Mouse (Mus musculus): ENCODE data around the gene Sox5. TPM values are rescaled to one million over a fixed set of nuclear protein-coding genes. Genes with fewer than 3 reads are reported as not detected.
"Not testable (repeated sequence)": the region's sequence is repeated elsewhere in the genome, so short reads cannot be mapped to it uniquely, and the experiment has no call there.

The Sox5 gene
- polyA plus RNA-seq, 1 experiment from 2014 or later, result 34.8 TPM

DNA sequence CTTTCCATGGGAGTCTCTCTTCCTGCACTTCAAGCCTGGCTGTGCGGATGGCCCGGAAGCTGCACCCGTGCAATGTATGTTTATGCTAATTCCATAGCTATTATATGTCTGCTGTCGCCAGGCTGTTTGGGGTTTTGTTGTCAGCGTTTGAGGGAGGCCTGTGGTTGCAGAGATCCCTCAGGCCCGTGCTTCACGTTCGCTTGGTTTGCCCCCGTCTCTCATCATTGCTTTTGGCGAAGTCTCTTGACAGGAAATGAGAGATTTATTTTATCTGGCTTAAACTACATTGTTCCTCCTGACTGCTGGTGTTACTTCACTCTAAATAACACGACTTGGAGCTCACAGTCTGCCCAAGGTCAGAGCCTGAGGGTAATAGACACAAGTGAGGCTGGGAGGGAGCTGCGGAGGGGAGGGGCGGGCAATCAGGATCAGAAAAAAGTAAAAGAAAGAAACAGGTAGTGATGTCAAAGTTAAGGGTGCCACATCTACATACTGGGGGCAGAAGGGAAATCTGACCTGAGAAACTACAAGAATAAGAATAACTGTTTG lies 503.2 kb downstream of the Sox5 start:
- no peak overlapping the region for H3K9ac ChIP-seq (replicated peaks)
- H3K27me3 ChIP-seq (replicated peaks), result no peaks in the 10 kb centered on the region
- WGBS, result 47% methylated on average over 13 of the region's 13 CpGs
- no peaks in the 10 kb centered on the region for H3K36me3 ChIP-seq
- no peaks in the 10 kb centered on the region for H3K9me3 ChIP-seq (replicated peaks)
- H3K4me3 ChIP-seq (replicated peaks), result no peak overlapping the region
- no peaks in the 10 kb centered on the region for H3K4me1 ChIP-seq
- H3K4me2 ChIP-seq, result no peak overlapping the region
- ATAC-seq (ENCODE audit: low FRiP score), result no peak
- no peak overlapping the region for H3K27ac ChIP-seq (replicated peaks)

DNA sequence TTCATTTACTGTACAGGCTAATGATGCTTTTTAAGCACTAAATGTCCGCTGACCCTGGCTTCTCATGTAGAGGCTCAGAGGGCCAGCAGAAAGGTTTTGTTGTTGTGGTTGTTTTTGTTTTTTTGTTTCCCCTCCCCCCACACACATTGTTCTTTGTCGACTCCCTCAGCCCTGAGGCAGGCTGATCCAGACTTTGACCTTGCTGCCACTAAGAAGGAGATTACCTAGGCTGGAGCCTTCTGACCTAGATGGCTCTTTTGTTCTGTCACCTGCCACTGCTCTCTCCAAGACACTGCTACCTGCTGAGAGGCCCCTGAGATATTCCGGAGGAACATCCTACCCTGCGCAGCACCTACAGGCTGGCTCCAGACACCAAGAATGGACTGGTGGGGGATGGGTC lies 508.4 kb downstream of the Sox5 start:
- H3K27me3 ChIP-seq (replicated peaks); H3K4me1 ChIP-seq; H3K9me3 ChIP-seq (replicated peaks); H3K27ac ChIP-seq (replicated peaks); H3K36me3 ChIP-seq; H3K4me2 ChIP-seq; H3K9ac ChIP-seq (replicated peaks); H3K4me3 ChIP-seq (replicated peaks); ATAC-seq (ENCODE audit: low FRiP score): not testable (repeated sequence)
- WGBS, result 30% methylated on average over 4 of the region's 4 CpGs

DNA sequence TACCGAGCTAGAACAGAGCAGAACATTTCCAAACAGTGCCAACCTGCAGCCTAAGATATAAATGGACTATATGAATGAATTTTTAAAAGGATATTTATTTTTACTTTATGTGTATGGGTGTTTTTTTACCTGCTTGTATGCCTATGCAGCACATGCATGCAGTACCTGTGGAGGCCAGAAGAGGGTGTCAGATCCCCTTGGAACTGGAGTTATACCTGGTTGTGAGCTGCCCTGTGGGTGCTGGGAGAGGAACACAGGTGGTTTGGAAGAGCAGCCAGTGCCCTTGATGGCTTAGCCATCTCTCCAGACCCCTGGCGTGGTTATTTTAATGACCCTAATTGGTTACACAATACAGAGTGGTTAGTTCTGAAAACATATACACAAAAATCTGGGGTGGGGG lies 510.5 kb downstream of the Sox5 start:
- H3K27me3 ChIP-seq (replicated peaks), result no peaks in the 10 kb centered on the region
- no peak overlapping the region for H3K9ac ChIP-seq (replicated peaks)
- no peak overlapping the region for H3K4me3 ChIP-seq (replicated peaks)
- no peak overlapping the region for H3K27ac ChIP-seq (replicated peaks)
- no peaks in the 10 kb centered on the region for H3K4me1 ChIP-seq
- 88% methylated on average over 2 of the region's 2 CpGs for WGBS
- no peak overlapping the region for H3K4me2 ChIP-seq
- H3K36me3 ChIP-seq, result no peaks in the 10 kb centered on the region
- no peak for ATAC-seq (ENCODE audit: low FRiP score)
- H3K9me3 ChIP-seq (replicated peaks), result no peaks in the 10 kb centered on the region

DNA sequence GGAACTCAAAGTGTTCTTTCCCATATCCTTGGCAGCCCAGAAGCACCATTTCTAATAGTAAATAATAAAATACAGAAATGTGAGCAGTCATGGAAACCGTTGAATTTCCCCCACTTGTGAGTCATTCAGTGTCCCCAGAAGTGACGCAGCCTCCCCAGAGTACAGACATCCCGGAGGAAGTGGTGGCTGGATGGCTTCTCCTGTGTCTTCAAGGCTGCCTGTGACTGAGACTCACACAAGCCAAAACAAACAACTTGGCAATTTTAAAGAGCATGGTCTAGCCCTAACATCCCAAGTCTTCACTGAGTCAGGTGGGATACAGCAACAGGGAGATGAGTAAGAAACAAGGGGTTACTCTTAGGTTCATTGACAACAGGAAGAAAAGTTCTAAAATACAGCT lies 511.5 kb downstream of the Sox5 start:
- Histone ChIP-seq H3K9me3 (replicated peaks) (no peaks in the 10 kb centered on the region), H3K4me2 (no peak overlapping the region), H3K27me3 (replicated peaks) (no peaks in the 10 kb centered on the region), H3K36me3 (no peaks in the 10 kb centered on the region), H3K4me1 (no peaks in the 10 kb centered on the region), H3K27ac (replicated peaks) (no peak overlapping the region), H3K4me3 (replicated peaks) (no peak overlapping the region), H3K9ac (replicated peaks) (no peak overlapping the region)
- no peak for ATAC-seq (ENCODE audit: low FRiP score)
- 87% methylated on average over 3 of the region's 3 CpGs for WGBS

DNA sequence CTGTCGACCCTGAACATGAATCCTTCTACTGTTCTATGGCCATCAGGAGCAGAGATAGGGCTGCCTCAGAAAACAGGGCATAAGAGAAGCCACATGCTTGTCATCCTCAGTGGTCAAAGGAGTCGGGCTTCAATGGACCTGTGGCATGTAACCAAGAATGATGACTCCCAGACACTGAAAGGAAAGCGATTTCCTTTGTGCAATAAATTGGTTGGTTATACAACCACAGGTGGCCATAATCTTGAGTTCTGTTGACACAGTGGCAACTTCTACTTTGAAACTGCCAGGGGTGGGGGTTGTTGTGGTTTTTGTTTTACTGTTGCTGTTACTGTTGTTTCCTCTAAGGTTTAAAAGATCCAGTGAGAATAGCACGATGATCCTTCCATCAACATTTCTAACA lies 512.1 kb downstream of the Sox5 start:
- WGBS, result 44% methylated on average over 4 of the region's 4 CpGs
- Histone ChIP-seq H3K36me3 (no peaks in the 10 kb centered on the region), H3K9ac (replicated peaks) (no peak overlapping the region), H3K27ac (replicated peaks) (no peak overlapping the region), H3K4me3 (replicated peaks) (no peak overlapping the region), H3K9me3 (replicated peaks) (no peaks in the 10 kb centered on the region), H3K4me1 (peaks cover 2% of the 10 kb centered on the region; the same call in 1 of the 2 replicates), H3K4me2 (no peak overlapping the region), H3K27me3 (replicated peaks) (no peaks in the 10 kb centered on the region)
- ATAC-seq (ENCODE audit: low FRiP score), result no peak

DNA sequence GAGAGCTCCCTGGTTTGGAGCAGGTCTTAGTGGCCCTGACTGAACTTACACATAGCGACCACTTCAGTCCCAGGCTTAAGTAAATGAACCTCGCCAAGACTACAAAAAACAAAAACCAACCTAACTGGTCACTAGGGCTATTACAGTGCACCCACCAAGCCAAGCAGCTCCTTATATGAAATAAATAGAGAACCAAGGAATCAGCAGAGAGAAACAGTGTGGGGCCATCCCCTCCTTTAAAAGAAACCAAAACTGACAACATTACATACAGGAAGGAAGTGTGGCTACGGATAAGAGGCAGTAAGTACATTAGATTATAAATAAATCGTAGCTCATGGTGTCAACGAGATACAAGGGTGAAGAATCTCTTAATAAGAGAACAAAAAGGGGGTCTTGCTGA lies 516.0 kb downstream of the Sox5 start:
- 86% methylated on average over 5 of the region's 5 CpGs for WGBS
- Histone ChIP-seq H3K36me3 (no peaks in the 10 kb centered on the region), H3K27me3 (replicated peaks) (no peaks in the 10 kb centered on the region), H3K4me3 (replicated peaks) (no peak overlapping the region), H3K4me1 (peaks cover 8% of the 10 kb centered on the region; the same call in 1 of the 2 replicates), H3K27ac (replicated peaks) (no peak overlapping the region), H3K9me3 (replicated peaks) (no peaks in the 10 kb centered on the region), H3K4me2 (no peak overlapping the region), H3K9ac (replicated peaks) (no peak overlapping the region)
- no peak for ATAC-seq (ENCODE audit: low FRiP score)

DNA sequence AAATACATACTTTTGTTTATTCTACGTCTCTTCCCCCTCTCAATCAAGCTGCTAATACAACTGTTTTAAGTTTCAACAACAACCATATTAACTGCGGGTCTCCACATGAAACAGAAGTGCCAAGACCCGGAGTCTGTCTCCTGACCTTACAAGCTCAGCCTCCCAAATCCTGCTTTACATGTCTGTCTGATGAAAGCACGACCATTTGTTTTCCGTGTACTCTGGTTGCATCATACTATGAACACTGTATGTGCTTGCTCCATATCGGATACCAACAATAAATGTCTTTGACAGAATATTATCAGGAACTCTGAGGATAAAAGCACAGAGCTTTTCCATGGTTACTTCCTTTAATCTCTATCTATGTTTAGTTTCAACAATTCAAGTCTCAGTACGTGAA lies 516.8 kb downstream of the Sox5 start:
- Histone ChIP-seq H3K27ac (replicated peaks) (no peak overlapping the region), H3K4me2 (no peak overlapping the region), H3K36me3 (no peaks in the 10 kb centered on the region), H3K27me3 (replicated peaks) (no peaks in the 10 kb centered on the region), H3K4me1 (peaks cover 8% of the 10 kb centered on the region; the same call in 1 of the 2 replicates), H3K9me3 (replicated peaks) (no peaks in the 10 kb centered on the region), H3K4me3 (replicated peaks) (no peak overlapping the region), H3K9ac (replicated peaks) (no peak overlapping the region)
- ATAC-seq (ENCODE audit: low FRiP score), result no peak
- WGBS, result 80% methylated on average over 7 of the region's 7 CpGs

DNA sequence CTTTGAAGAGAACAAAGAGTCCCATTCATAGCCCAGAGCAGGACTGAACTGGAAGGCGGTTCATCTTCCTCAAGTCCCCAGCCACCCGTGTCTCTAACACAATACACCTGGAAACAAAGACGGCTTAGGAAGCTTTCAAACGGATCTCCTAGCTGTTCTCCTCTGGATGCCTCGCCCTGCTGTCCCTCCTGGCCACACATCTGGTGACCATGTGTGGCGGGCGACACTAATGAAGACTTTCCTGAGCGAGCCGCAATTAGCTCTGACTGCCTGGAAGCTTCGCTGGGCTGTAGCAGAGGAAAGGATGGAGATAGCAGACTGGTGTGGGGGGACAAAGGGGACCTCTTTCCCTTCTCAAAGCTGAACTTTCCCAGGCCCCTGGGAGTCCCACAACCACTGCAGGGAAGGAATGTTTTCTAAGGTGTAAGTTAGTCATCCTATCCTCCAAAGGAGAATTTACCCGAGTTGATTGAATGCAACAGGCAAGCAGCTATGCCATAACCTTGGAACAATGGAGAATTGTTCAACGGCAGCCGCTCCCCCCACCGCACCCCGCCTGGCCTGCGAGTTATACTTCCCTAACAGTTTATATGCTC lies 517.4 kb downstream of the Sox5 start:
- Histone ChIP-seq H3K9me3 (replicated peaks) (no peaks in the 10 kb centered on the region), H3K4me3 (replicated peaks) (no peak overlapping the region), H3K4me1 (peaks cover 8% of the 10 kb centered on the region; the same call in 1 of the 2 replicates), H3K9ac (replicated peaks) (no peak overlapping the region), H3K27me3 (replicated peaks) (no peaks in the 10 kb centered on the region), H3K36me3 (no peaks in the 10 kb centered on the region), H3K4me2 (peak overlapping the region; percentile 17; the same call in 1 of the 2 replicates), H3K27ac (replicated peaks) (no peak overlapping the region)
- ATAC-seq (ENCODE audit: low FRiP score), result no peak
- 37% methylated on average over 16 of the region's 16 CpGs for WGBS

DNA sequence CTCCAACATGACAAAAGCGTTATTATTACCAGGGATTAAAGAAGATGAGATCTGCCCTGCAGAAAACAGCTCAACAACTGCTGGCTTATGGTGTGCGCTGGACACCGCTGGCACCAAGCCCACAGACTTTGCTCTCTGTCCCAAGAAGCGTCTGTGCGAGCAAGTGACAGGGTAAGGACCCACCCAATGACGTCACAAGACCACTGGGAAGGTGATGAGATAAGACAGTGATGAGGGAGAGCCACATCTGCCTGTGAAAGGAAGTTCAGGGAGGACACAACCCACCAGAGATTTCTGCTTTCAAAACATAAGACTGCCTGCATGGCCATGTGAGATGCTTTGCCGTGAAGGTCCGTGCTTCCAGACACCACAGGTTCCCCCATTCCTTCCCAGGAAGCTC lies 525.3 kb downstream of the Sox5 start:
- no peaks in the 10 kb centered on the region for H3K9me3 ChIP-seq (replicated peaks)
- H3K27ac ChIP-seq (replicated peaks), result no peak overlapping the region
- no peak overlapping the region for H3K4me2 ChIP-seq
- WGBS, result 81% methylated on average over 8 of the region's 8 CpGs
- H3K4me1 ChIP-seq, result peaks cover 8% of the 10 kb centered on the region
- no peaks in the 10 kb centered on the region for H3K27me3 ChIP-seq (replicated peaks)
- H3K36me3 ChIP-seq, result no peaks in the 10 kb centered on the region
- no peak overlapping the region for H3K9ac ChIP-seq (replicated peaks)
- no peak overlapping the region for H3K4me3 ChIP-seq (replicated peaks)
- no peak for ATAC-seq (ENCODE audit: low FRiP score)

DNA sequence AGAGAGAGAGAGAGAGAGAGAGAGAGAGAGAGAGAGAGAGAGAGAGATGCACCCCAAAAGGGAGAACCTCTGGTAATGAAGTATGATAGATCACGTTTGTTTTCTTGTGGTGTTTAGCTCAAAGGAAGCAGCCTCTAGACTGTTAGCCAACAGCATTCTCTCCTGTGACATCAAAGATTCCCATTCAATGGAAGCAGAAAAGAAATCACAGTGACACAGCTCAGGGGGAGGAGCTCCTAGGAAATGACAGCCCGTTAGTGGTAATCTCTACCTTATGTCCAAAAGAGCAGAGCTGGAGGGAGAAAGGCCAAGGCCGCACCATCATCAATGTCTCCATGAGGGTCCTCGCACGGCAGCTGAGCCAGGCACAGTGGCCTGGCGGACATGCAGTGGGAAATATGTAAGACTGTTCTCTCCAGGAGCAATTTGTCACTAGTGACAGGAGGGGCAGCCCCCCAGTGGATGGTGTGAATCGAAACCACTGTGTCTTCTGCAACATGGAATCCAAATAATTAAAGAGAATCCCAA lies 529.5 kb downstream of the Sox5 start:
- H3K9ac ChIP-seq (replicated peaks), result no peak overlapping the region
- peaks cover 18% of the 10 kb centered on the region for H3K4me1 ChIP-seq
- ATAC-seq (ENCODE audit: low FRiP score), result 0 out of 2 replicates have a peak, but pooled peaks have one; percentile 19
- H3K9me3 ChIP-seq (replicated peaks), result no peaks in the 10 kb centered on the region
- WGBS, result 30% methylated on average over 7 of the region's 7 CpGs
- no peaks in the 10 kb centered on the region for H3K27me3 ChIP-seq (replicated peaks)
- H3K4me2 ChIP-seq, result no peak overlapping the region
- no peaks in the 10 kb centered on the region for H3K36me3 ChIP-seq
- H3K4me3 ChIP-seq (replicated peaks), result no peak overlapping the region
- H3K27ac ChIP-seq (replicated peaks), result no peak overlapping the region

DNA sequence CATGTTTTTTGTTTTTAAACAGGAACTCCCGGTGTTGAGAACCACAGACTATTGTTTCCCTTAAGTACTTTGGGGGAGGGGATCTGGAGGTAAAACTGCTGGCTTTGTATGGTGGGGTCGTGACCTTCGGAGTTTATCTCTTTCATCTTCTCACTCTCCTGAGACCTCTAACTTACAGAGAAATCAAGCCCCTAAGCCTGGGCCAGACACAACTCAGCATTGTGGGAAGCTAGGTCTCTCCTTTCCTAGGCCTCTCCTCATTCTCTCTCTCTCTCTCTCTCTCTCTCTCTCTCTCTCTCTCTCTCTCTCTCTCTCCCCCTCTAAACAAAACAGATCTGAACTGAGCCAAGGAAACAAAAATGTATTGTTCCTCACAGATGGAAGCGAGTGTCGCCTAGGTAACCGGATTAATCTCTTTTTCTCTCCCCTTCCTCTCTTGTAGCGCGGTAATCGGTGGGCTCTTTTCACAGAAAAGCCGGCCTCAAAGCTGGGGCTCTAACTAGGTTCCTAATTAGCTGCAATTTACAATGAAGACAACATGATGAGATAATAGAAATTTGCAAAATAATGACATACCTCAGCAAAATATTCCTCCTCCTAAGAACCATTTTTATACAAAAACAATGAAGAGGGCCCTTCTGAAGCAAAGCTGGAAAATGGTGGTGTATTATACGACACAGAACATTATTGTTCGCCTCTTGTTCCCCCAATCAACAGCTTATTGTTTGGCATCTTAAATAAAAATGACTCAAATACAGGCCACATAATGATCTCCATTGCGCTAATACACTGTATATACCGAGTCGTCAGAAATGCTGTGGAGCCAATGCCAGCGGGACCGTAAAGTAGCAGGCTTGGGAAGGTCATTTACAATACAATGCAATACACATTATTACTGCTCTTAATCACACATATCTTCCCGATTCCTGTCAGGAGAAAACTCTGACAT lies 530.3 kb downstream of the Sox5 start:
- Histone ChIP-seq H3K9me3 (replicated peaks) (no peaks in the 10 kb centered on the region), H3K27ac (replicated peaks) (no peak overlapping the region; the same call in 1 of the 2 replicates), H3K4me3 (replicated peaks) (no peak overlapping the region), H3K4me1 (peaks cover 18% of the 10 kb centered on the region), H3K4me2 (no peak overlapping the region), H3K36me3 (no peaks in the 10 kb centered on the region), H3K27me3 (replicated peaks) (no peaks in the 10 kb centered on the region), H3K9ac (replicated peaks) (no peak overlapping the region)
- 14% methylated on average over 18 of the region's 18 CpGs for WGBS
- 0 out of 2 replicates have a peak, but pooled peaks have one; percentile 56 for ATAC-seq (ENCODE audit: low FRiP score)

Data from neural tube, embryonic 15.5 days (tissue).